Mouse (Mus musculus): ENCODE results near the gene Tnfrsf21. TPM values are rescaled to one million over a fixed set of nuclear protein-coding genes. Genes with fewer than 3 reads are reported as not detected.

Tnfrsf21 gene
- polyA plus RNA-seq, 1 experiment, result 178 TPM

DNA sequence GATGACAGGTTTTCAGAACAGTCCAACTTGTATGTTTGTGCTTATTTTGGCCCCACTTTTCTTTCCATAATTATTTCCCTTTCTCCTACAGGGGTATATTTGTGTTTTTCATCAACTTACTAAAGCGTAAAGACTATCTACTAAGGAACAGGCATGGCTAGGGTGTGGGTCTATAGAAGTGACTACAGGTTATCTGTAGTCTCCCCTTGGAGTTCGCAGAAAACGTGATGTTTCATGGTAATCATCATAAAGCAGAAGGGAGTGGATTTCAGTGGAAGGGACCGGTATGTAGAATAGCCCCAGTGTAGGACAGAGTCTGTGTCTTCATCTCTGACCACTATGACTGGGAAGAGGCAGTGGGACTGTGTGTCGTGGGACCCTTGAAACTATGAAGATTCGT is 8.7 kb downstream of the Tnfrsf21 start:
- Histone ChIP-seq H3K27me3 (replicated peaks; ENCODE audit: control insufficient read depth, insufficient read depth, low read length) (no peaks in the 10 kb centered on the region), H3K4me1 (ENCODE audit: control insufficient read depth, insufficient read depth, low read length) (peaks cover 39% of the 10 kb centered on the region), H3K36me3 (ENCODE audit: control insufficient read depth, insufficient read depth, low read length) (peaks cover 1% of the 10 kb centered on the region; the same call in 1 of the 2 replicates), H3K4me3 (ENCODE audit: insufficient read depth, low read depth, low read length) (no peak overlapping the region), H3K27ac (ENCODE audit: insufficient read depth, low read depth, low read length) (no peak overlapping the region)
- no peak for DNase-seq
- 83% methylated on average over 6 of the region's 6 CpGs for WGBS
- TF ChIP-seq POLR2A (IDR thresholded peaks at IDR 0.05; ENCODE audit: low read depth, low read length), result no peak
- no peak for TF ChIP-seq CTCF (conservative IDR thresholded peaks at IDR 0.05; ENCODE audit: insufficient read depth, insufficient read length, low read depth, low read length)

- no peak overlapping the region for H3K4me3 ChIP-seq (ENCODE audit: insufficient read depth, low read depth, low read length)
- TF ChIP-seq POLR2A (IDR thresholded peaks at IDR 0.05; ENCODE audit: low read depth, low read length) (no peak), CTCF (conservative IDR thresholded peaks at IDR 0.05; ENCODE audit: insufficient read depth, insufficient read length, low read depth, low read length) (no peak)
- H3K27ac ChIP-seq (ENCODE audit: insufficient read depth, low read depth, low read length), result no peak overlapping the region
- 53% methylated on average over 22 of the region's 22 CpGs for WGBS
- peaks cover 1% of the 10 kb centered on the region; the same call in 1 of the 2 replicates for H3K36me3 ChIP-seq (ENCODE audit: control insufficient read depth, insufficient read depth, low read length)
- DNase-seq, result peak; percentile 41
- no peaks in the 10 kb centered on the region for H3K27me3 ChIP-seq (replicated peaks; ENCODE audit: control insufficient read depth, insufficient read depth, low read length)
- peaks cover 35% of the 10 kb centered on the region for H3K4me1 ChIP-seq (ENCODE audit: control insufficient read depth, insufficient read depth, low read length)
Measured at GRCm38 (mm10) chr17:43025819-43026593, 9.7 kb downstream of the Tnfrsf21 start.

GRCm38 (mm10) chr17:43026708-43027107 is 10.4 kb downstream of the Tnfrsf21 start:
- Histone ChIP-seq H3K27ac (ENCODE audit: insufficient read depth, low read depth, low read length) (no peak overlapping the region), H3K4me3 (ENCODE audit: insufficient read depth, low read depth, low read length) (no peak overlapping the region), H3K27me3 (replicated peaks; ENCODE audit: control insufficient read depth, insufficient read depth, low read length) (no peaks in the 10 kb centered on the region), H3K36me3 (ENCODE audit: control insufficient read depth, insufficient read depth, low read length) (no peaks in the 10 kb centered on the region; the same call in 1 of the 2 replicates), H3K4me1 (ENCODE audit: control insufficient read depth, insufficient read depth, low read length) (peaks cover 37% of the 10 kb centered on the region)
- no peak for TF ChIP-seq POLR2A (IDR thresholded peaks at IDR 0.05; ENCODE audit: low read depth, low read length)
- no peak for TF ChIP-seq CTCF (conservative IDR thresholded peaks at IDR 0.05; ENCODE audit: insufficient read depth, insufficient read length, low read depth, low read length)
- DNase-seq, result no peak
- WGBS, result 59% methylated on average over 4 of the region's 4 CpGs

GRCm38 (mm10) chr17:43029546-43029945 is 13.2 kb downstream of the Tnfrsf21 start:
- H3K4me3 ChIP-seq (ENCODE audit: insufficient read depth, low read depth, low read length), result no peak overlapping the region
- peaks cover 15% of the 10 kb centered on the region; the same call in 1 of the 2 replicates for H3K4me1 ChIP-seq (ENCODE audit: control insufficient read depth, insufficient read depth, low read length)
- WGBS, result 47% methylated on average over 3 of the region's 3 CpGs
- TF ChIP-seq CTCF (conservative IDR thresholded peaks at IDR 0.05; ENCODE audit: insufficient read depth, insufficient read length, low read depth, low read length) (no peak), POLR2A (IDR thresholded peaks at IDR 0.05; ENCODE audit: low read depth, low read length) (no peak)
- no peaks in the 10 kb centered on the region for H3K27me3 ChIP-seq (replicated peaks; ENCODE audit: control insufficient read depth, insufficient read depth, low read length)
- H3K36me3 ChIP-seq (ENCODE audit: control insufficient read depth, insufficient read depth, low read length), result no peaks in the 10 kb centered on the region; the same call in 1 of the 2 replicates
- H3K27ac ChIP-seq (ENCODE audit: insufficient read depth, low read depth, low read length), result no peak overlapping the region
- DNase-seq, result no peak

DNA sequence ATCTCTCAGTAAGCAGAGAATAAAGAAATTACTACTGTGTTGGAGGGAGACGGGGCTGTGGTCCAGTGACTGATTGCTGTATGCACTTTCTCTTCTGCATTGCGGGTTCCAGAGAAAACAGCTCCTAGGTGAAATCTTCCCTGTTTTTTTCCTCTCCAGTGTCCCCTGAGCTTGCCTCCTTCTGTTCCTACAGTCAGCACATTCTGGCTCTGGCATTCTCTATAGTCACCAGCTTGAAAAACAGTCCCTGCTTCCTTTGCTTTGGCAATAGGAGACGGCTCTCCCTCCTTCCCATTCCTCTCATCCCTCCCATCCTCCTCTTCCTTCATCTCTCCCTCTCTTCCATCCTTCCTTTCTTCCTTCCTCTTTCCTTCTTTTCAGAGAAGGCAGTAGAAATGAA is 13.9 kb downstream of the Tnfrsf21 start:
- no peaks in the 10 kb centered on the region for H3K27me3 ChIP-seq (replicated peaks; ENCODE audit: control insufficient read depth, insufficient read depth, low read length)
- H3K4me3 ChIP-seq (ENCODE audit: insufficient read depth, low read depth, low read length), result no peak overlapping the region
- no peak for DNase-seq
- no peaks in the 10 kb centered on the region; the same call in 1 of the 2 replicates for H3K36me3 ChIP-seq (ENCODE audit: control insufficient read depth, insufficient read depth, low read length)
- H3K27ac ChIP-seq (ENCODE audit: insufficient read depth, low read depth, low read length), result no peak overlapping the region; the same call in 1 of the 2 replicates
- H3K4me1 ChIP-seq (ENCODE audit: control insufficient read depth, insufficient read depth, low read length), result peaks cover 15% of the 10 kb centered on the region; the same call in 1 of the 2 replicates
- WGBS, result 60% methylated on average over 3 of the region's 3 CpGs
- TF ChIP-seq POLR2A (IDR thresholded peaks at IDR 0.05; ENCODE audit: low read depth, low read length) (no peak), CTCF (conservative IDR thresholded peaks at IDR 0.05; ENCODE audit: insufficient read depth, insufficient read length, low read depth, low read length) (no peak)

- peaks cover 13% of the 10 kb centered on the region; the same call in 1 of the 2 replicates for H3K4me1 ChIP-seq (ENCODE audit: control insufficient read depth, insufficient read depth, low read length)
- 69% methylated on average over 8 of the region's 8 CpGs for WGBS
- no peak for TF ChIP-seq CTCF (conservative IDR thresholded peaks at IDR 0.05; ENCODE audit: insufficient read depth, insufficient read length, low read depth, low read length)
- TF ChIP-seq POLR2A (IDR thresholded peaks at IDR 0.05; ENCODE audit: low read depth, low read length), result no peak
- H3K27ac ChIP-seq (ENCODE audit: insufficient read depth, low read depth, low read length), result no peak overlapping the region
- no peaks in the 10 kb centered on the region for H3K27me3 ChIP-seq (replicated peaks; ENCODE audit: control insufficient read depth, insufficient read depth, low read length)
- H3K4me3 ChIP-seq (ENCODE audit: insufficient read depth, low read depth, low read length), result no peak overlapping the region
- DNase-seq, result no peak
- no peaks in the 10 kb centered on the region; the same call in 1 of the 2 replicates for H3K36me3 ChIP-seq (ENCODE audit: control insufficient read depth, insufficient read depth, low read length)
Measured at GRCm38 (mm10) chr17:43032489-43033036, 16.2 kb downstream of the Tnfrsf21 start.

DNA sequence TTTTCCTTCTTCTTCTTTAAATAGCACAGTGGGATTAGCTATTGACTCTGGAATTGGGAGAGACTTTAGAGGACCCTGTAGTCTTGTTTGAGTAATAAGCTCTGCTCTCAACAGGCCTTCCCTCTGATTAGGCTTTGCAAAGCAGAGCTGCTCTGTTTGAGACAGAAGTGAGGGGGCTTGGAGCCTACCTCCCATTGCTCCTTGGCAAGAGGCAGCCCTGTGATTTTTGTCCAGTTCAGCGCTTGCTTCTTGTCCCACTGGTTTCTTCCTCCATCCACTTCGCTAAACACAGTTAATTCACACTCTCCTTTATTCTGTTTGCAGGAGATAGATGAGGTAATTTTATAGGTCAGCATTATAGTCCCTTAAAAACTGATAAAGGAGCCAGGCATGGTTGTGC is 19.0 kb downstream of the Tnfrsf21 start:
- Histone ChIP-seq H3K27me3 (replicated peaks; ENCODE audit: control insufficient read depth, insufficient read depth, low read length) (no peaks in the 10 kb centered on the region), H3K4me1 (ENCODE audit: control insufficient read depth, insufficient read depth, low read length) (peaks cover 5% of the 10 kb centered on the region; the same call in 1 of the 2 replicates), H3K36me3 (ENCODE audit: control insufficient read depth, insufficient read depth, low read length) (peaks cover 6% of the 10 kb centered on the region), H3K27ac (ENCODE audit: insufficient read depth, low read depth, low read length) (no peak overlapping the region), H3K4me3 (ENCODE audit: insufficient read depth, low read depth, low read length) (no peak overlapping the region)
- DNase-seq, result no peak
- 84% methylated on average over 2 of the region's 2 CpGs for WGBS
- TF ChIP-seq POLR2A (IDR thresholded peaks at IDR 0.05; ENCODE audit: low read depth, low read length) (no peak), CTCF (conservative IDR thresholded peaks at IDR 0.05; ENCODE audit: insufficient read depth, insufficient read length, low read depth, low read length) (no peak)
